8 mouse cellular contexts compared by ENCODE assay signal in the genomic region with DNA sequence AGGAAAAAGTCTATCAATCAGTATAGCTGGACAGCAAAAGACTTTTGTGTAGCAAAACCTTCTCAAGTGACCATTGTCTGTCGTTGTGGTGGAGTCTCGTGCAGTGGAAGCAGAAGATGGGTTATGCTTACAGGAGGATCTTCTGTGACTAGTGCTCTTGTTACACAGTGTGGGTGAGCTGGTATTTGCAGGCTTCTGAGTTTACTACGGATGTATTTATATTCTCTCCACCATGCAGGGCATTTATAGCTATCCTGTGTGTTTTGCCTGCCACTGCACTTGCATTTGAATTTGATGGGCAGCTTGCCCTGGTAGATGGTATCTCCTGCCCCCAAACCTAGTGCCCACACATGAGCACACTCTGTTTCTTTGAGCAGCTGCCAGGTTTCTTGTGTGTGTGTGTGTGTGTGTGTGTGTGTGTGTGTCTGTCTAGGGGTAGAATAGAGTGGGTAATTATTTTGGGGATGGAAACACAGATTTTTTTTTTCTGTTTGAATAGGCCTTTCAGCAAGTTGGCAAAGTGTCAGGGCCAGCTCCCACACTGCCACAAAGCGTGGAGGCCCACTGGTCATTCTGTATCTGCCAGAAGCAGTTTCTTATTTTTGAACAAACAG.
A peak's percentile ranks its signal among the peaks of the same experiment; 100 is the strongest.
DNase-seq lines count a peak whose midpoint lies in the region; ATAC-seq and TF ChIP-seq lines count a peak whose summit lies in the region.
"Had no signal": no experiment of that assay in that cellular context is flagged by ENCODE, and none has a peak within 500 bp of the region (broad histone marks: within the 10 kb centered on the region; RNA-seq: fewer than 3 reads in every experiment).

No protein-coding gene starts in this region.

- H3K27me3 ChIP-seq in hindbrain, postnatal 0 days (ENCODE audit: insufficient read depth, low read length): no peaks in the 10 kb centered on the region
- no peaks in the 10 kb centered on the region for H3K27me3 ChIP-seq in midbrain, embryonic 14.5 days (ENCODE audit: control insufficient read depth, insufficient read depth, low read length)
- H3K27me3 ChIP-seq: liver, embryonic 15.5 days had no signal

- H3K4me3 ChIP-seq in hindbrain, postnatal 0 days (ENCODE audit: low read length): no peak overlapping the region
- no peak overlapping the region for H3K4me3 ChIP-seq in midbrain, embryonic 14.5 days (replicated peaks; ENCODE audit: low read depth, low read length)
- H3K4me3 ChIP-seq: liver, embryonic 15.5 days had no signal

- H3K4me2 ChIP-seq in hindbrain, postnatal 0 days (ENCODE audit: low read depth, low read length): peak overlapping the region; percentile 1; the same call in 1 of the 2 replicates
- no peak overlapping the region for H3K4me2 ChIP-seq in midbrain, embryonic 14.5 days (ENCODE audit: low read length)
- H3K4me2 ChIP-seq: liver, embryonic 15.5 days had no signal

- TF ChIP-seq CTCF in hindbrain, postnatal 0 days (IDR thresholded peaks at IDR 0.05; ENCODE audit: low read depth): no peak

- peak; percentile 73 for ATAC-seq in hindbrain, postnatal 0 days
- 0 out of 2 replicates have a peak, but pooled peaks have one; percentile 48 for ATAC-seq in midbrain, embryonic 14.5 days (ENCODE audit: low FRiP score, low TSS enrichment)

- H3K9ac ChIP-seq in hindbrain, postnatal 0 days (replicated peaks; ENCODE audit: low read length): no peak overlapping the region
- no peak overlapping the region for H3K9ac ChIP-seq in midbrain, embryonic 14.5 days (replicated peaks; ENCODE audit: low read length)
- H3K9ac ChIP-seq: liver, embryonic 15.5 days had no signal

- no peaks in the 10 kb centered on the region for H3K9me3 ChIP-seq in hindbrain, postnatal 0 days (ENCODE audit: low read length)
- H3K9me3 ChIP-seq in midbrain, embryonic 14.5 days (ENCODE audit: control insufficient read depth, low read length): no peaks in the 10 kb centered on the region
- H3K9me3 ChIP-seq: liver, embryonic 15.5 days had no signal

- H3K27ac ChIP-seq in hindbrain, postnatal 0 days: 0 out of 2 replicates have a peak overlapping the region, but pooled peaks have one; percentile 28
- H3K27ac ChIP-seq in midbrain, embryonic 14.5 days (replicated peaks; ENCODE audit: low read depth, low read length): no peak overlapping the region; the same call in 1 of the 2 replicates
- H3K27ac ChIP-seq: liver, embryonic 15.5 days had no signal

- WGBS in hindbrain, postnatal 0 days: 25% methylated on average over 4 of the region's 4 CpGs
- WGBS in midbrain, embryonic 14.5 days: 59% methylated on average over 4 of the region's 4 CpGs

- no peaks in the 10 kb centered on the region for H3K36me3 ChIP-seq in hindbrain, postnatal 0 days (ENCODE audit: insufficient read depth, low read length)
- 0 out of 2 replicates have a peak, but pooled peaks cover 4% of the 10 kb centered on the region for H3K36me3 ChIP-seq in midbrain, embryonic 14.5 days (ENCODE audit: control insufficient read depth, insufficient read depth, low read length)
- H3K36me3 ChIP-seq: liver, embryonic 15.5 days had no signal

- peak; percentile 10 for DNase-seq in adipocyte (ENCODE audit: low spot score)
- DNase-seq in cerebellum, adult 11 months: peak; percentile 28
- DNase-seq in hindbrain, postnatal 0 days (ENCODE audit: low spot score): peak; percentile 79
- DNase-seq in midbrain, embryonic 14.5 days: peak; percentile 70
- no peak for DNase-seq in thymus, postnatal 10 days (ENCODE audit: low spot score in 2 of 2)
- DNase-seq in c-Kit-positive CD71-positive TER-119-positive erythroid progenitor cells, embryonic 14.5 days (ENCODE audit: low spot score): no peak
- DNase-seq in urinary bladder, adult 2 months (ENCODE audit: low spot score): no peak

- H3K4me1 ChIP-seq in hindbrain, postnatal 0 days (ENCODE audit: insufficient read depth, low read length): no peaks in the 10 kb centered on the region; the same call in 1 of the 2 replicates
- peaks cover 6% of the 10 kb centered on the region; the same call in 1 of the 2 replicates for H3K4me1 ChIP-seq in midbrain, embryonic 14.5 days (ENCODE audit: control insufficient read depth, insufficient read depth, low read length)
- H3K4me1 ChIP-seq: liver, embryonic 15.5 days had no signal

Comparison
In these comparisons a context has a peak if more than half of its experiments do, and no peak if none do; other contexts are left out.
1. DNase-seq: peak in adipocyte (single experiment), cerebellum, adult 11 months (single experiment), hindbrain, postnatal 0 days (single experiment) and midbrain, embryonic 14.5 days (single experiment); none in thymus, postnatal 10 days (0 of 2), c-Kit-positive CD71-positive TER-119-positive erythroid progenitor cells, embryonic 14.5 days (single experiment) and urinary bladder, adult 2 months (single experiment).